ENCODE assay signal across 8 mouse cellular contexts in genomic region chr5:89704264-89704663, GRCm38 (mm10).
DNase-seq lines count a peak whose midpoint lies in the region; ATAC-seq lines count a peak whose summit lies in the region.

No protein-coding gene starts in this region.

- peak; percentile 73 for DNase-seq in hindbrain, embryonic 14.5 days (ENCODE audit: low spot score)
- DNase-seq in hindbrain, embryonic 10.5 days (ENCODE audit: low spot score): no peak
- peak; percentile 12 for DNase-seq in urinary bladder, postnatal 25 days (ENCODE audit: low spot score)
- no peak for DNase-seq in urinary bladder, adult 2 months (ENCODE audit: low spot score)
- peak; percentile 15 to 37 for DNase-seq in heart, postnatal 14 days
- no peak for DNase-seq in yolk sac, embryonic 10.5 days (ENCODE audit: low spot score)

- H3K4me2 ChIP-seq in hindbrain, embryonic 14.5 days (replicated peaks): no peak overlapping the region
- no peak overlapping the region for H3K4me2 ChIP-seq in lung, embryonic 15.5 days

- H3K9me3 ChIP-seq in hindbrain, embryonic 14.5 days (ENCODE audit: control insufficient read depth, low read length): no peaks in the 10 kb centered on the region
- no peaks in the 10 kb centered on the region for H3K9me3 ChIP-seq in hindbrain, embryonic 10.5 days
- no peaks in the 10 kb centered on the region for H3K9me3 ChIP-seq in lung, embryonic 15.5 days

- H3K27ac ChIP-seq in hindbrain, embryonic 14.5 days: no peak overlapping the region
- no peak overlapping the region for H3K27ac ChIP-seq in hindbrain, embryonic 10.5 days
- H3K27ac ChIP-seq in lung, embryonic 15.5 days: peak overlapping the region; percentile 54

- H3K4me1 ChIP-seq in hindbrain, embryonic 14.5 days (replicated peaks; ENCODE audit: control insufficient read depth, insufficient read depth, low read length): 0 out of 2 replicates have a peak, but pooled peaks cover 3% of the 10 kb centered on the region
- H3K4me1 ChIP-seq in hindbrain, embryonic 10.5 days (replicated peaks): no peaks in the 10 kb centered on the region
- H3K4me1 ChIP-seq in lung, embryonic 15.5 days: peaks cover 13% of the 10 kb centered on the region

- H3K9ac ChIP-seq in hindbrain, embryonic 14.5 days: no peak overlapping the region
- H3K9ac ChIP-seq in lung, embryonic 15.5 days: no peak overlapping the region

- H3K36me3 ChIP-seq in hindbrain, embryonic 14.5 days (replicated peaks; ENCODE audit: control insufficient read depth, insufficient read depth): no peaks in the 10 kb centered on the region
- 0 out of 2 replicates have a peak, but pooled peaks cover 4% of the 10 kb centered on the region for H3K36me3 ChIP-seq in hindbrain, embryonic 10.5 days
- no peaks in the 10 kb centered on the region for H3K36me3 ChIP-seq in lung, embryonic 15.5 days

- intact Hi-C loops in heart, postnatal 14 days (cut with DNase I): no loop called here

- WGBS in hindbrain, embryonic 14.5 days: 29% methylated on average over 1 of the region's 1 CpGs
- WGBS in hindbrain, embryonic 10.5 days: 60% methylated on average over 1 of the region's 1 CpGs
- WGBS in lung, embryonic 15.5 days: 15% methylated on average over 1 of the region's 1 CpGs

- no peak overlapping the region for H3K4me3 ChIP-seq in hindbrain, embryonic 14.5 days (replicated peaks; ENCODE audit: low read length)
- H3K4me3 ChIP-seq in hindbrain, embryonic 10.5 days: no peak overlapping the region
- no peak overlapping the region for H3K4me3 ChIP-seq in lung, embryonic 15.5 days

- H3K27me3 ChIP-seq in hindbrain, embryonic 14.5 days (ENCODE audit: control insufficient read depth, insufficient read depth, low read length): no peaks in the 10 kb centered on the region
- no peaks in the 10 kb centered on the region for H3K27me3 ChIP-seq in hindbrain, embryonic 10.5 days (ENCODE audit: insufficient read depth, poor library complexity, severe bottlenecking)
- H3K27me3 ChIP-seq in lung, embryonic 15.5 days: no peaks in the 10 kb centered on the region

- ATAC-seq in hindbrain, embryonic 14.5 days (ENCODE audit: low FRiP score): peak; percentile 56
- peak; percentile 79 for ATAC-seq in lung, embryonic 15.5 days (ENCODE audit: borderline replicate concordance, extremely low read depth, low FRiP score, low TSS enrichment)
- no peak for ATAC-seq in erythroblast, adult 5-6 weeks (replicated peaks; ENCODE audit: low FRiP score, poor library complexity, severe bottlenecking)

Comparison
In these comparisons a context has a peak if more than half of its experiments do, and no peak if none do; other contexts are left out.
1. DNase-seq: peak in hindbrain, embryonic 14.5 days (single experiment), urinary bladder, postnatal 25 days (single experiment) and heart, postnatal 14 days (2 of 2); none in hindbrain, embryonic 10.5 days (single experiment), urinary bladder, adult 2 months (single experiment) and yolk sac, embryonic 10.5 days (single experiment).